In genomic region chr17:62659501-62660175, GRCm38 (mm10) we compare ENCODE assay signal across 8 mouse cellular contexts.
DNase-seq lines count a peak whose midpoint lies in the region; ATAC-seq and TF ChIP-seq lines count a peak whose summit lies in the region.

No protein-coding gene starts in this region.

- no peak overlapping the region for H3K27ac ChIP-seq in kidney, adult 2 months (ENCODE audit: insufficient read depth, low read depth, low read length)
- H3K27ac ChIP-seq in kidney, embryonic 14.5 days (ENCODE audit: low read depth, low read length) = no peak overlapping the region
- no peak overlapping the region for H3K27ac ChIP-seq in hindbrain, embryonic 12.5 days
- no peak overlapping the region for H3K27ac ChIP-seq in stomach, postnatal 0 days (replicated peaks)

- no peak overlapping the region for H3K4me2 ChIP-seq in kidney, embryonic 14.5 days (replicated peaks; ENCODE audit: low read depth, low read length)
- peak overlapping the region; percentile 30 for H3K4me2 ChIP-seq in hindbrain, embryonic 12.5 days (replicated peaks)
- no peak overlapping the region for H3K4me2 ChIP-seq in stomach, postnatal 0 days (replicated peaks; ENCODE audit: low read depth)

- H3K4me3 ChIP-seq in kidney, adult 2 months (ENCODE audit: insufficient read depth, low read depth, low read length) = no peak overlapping the region
- no peak overlapping the region for H3K4me3 ChIP-seq in kidney, embryonic 14.5 days (ENCODE audit: low read length)
- no peak overlapping the region for H3K4me3 ChIP-seq in hindbrain, embryonic 12.5 days
- no peak overlapping the region for H3K4me3 ChIP-seq in stomach, postnatal 0 days (ENCODE audit: low read depth, low read length)

- H3K36me3 ChIP-seq in kidney, adult 2 months (ENCODE audit: control insufficient read depth, insufficient read depth, low read length) = no peaks in the 10 kb centered on the region
- no peaks in the 10 kb centered on the region for H3K36me3 ChIP-seq in kidney, embryonic 14.5 days (ENCODE audit: control insufficient read depth, insufficient read depth, low read length)
- no peaks in the 10 kb centered on the region for H3K36me3 ChIP-seq in hindbrain, embryonic 12.5 days
- H3K36me3 ChIP-seq in stomach, postnatal 0 days (ENCODE audit: control insufficient read depth, insufficient read depth, low read length) = no peaks in the 10 kb centered on the region

- intact Hi-C loops in left cerebral cortex, postnatal 14 days (cut with DNase I) = loop anchor here (5.0 kb wide), 1 partner anchor 223 kb away; the partner anchor contains the start of gene Efna5
- intact Hi-C loops in heart, postnatal 10 days (cut with DNase I) = loop anchor here (5.0 kb wide), 2 partner anchors 98 to 223 kb away; partner anchors contain the start of gene Efna5

- WGBS in kidney, adult 2 months = 60% methylated on average over 14 of the region's 14 CpGs
- 78% methylated on average over 14 of the region's 14 CpGs for WGBS in kidney, embryonic 14.5 days
- 53% methylated on average over 14 of the region's 14 CpGs for WGBS in hindbrain, embryonic 12.5 days
- WGBS in stomach, postnatal 0 days = 81% methylated on average over 14 of the region's 14 CpGs

- TF ChIP-seq CTCF in kidney, adult 2 months (conservative IDR thresholded peaks at IDR 0.05; ENCODE audit: insufficient read depth, insufficient read length, low read depth, low read length) = no peak
- no peak for TF ChIP-seq CTCF in stomach, postnatal 0 days (IDR thresholded peaks at IDR 0.05; ENCODE audit: low read depth)

- no peak for TF ChIP-seq EP300 in stomach, postnatal 0 days (optimal IDR thresholded peaks at IDR 0.05)

- no peaks in the 10 kb centered on the region for H3K27me3 ChIP-seq in kidney, adult 2 months (replicated peaks; ENCODE audit: control insufficient read depth, insufficient read depth, low read length)
- no peaks in the 10 kb centered on the region for H3K27me3 ChIP-seq in kidney, embryonic 14.5 days (ENCODE audit: control insufficient read depth, insufficient read depth, low read length)
- H3K27me3 ChIP-seq in hindbrain, embryonic 12.5 days = no peaks in the 10 kb centered on the region
- H3K27me3 ChIP-seq in stomach, postnatal 0 days (ENCODE audit: control insufficient read depth, insufficient read depth, low read length) = no peaks in the 10 kb centered on the region

- no peak for ATAC-seq in kidney, embryonic 14.5 days (ENCODE audit: low FRiP score, low TSS enrichment)
- ATAC-seq in hindbrain, embryonic 12.5 days (ENCODE audit: low FRiP score) = peak; percentile 91
- ATAC-seq in stomach, postnatal 0 days (ENCODE audit: low FRiP score, low TSS enrichment) = no peak

- no peaks in the 10 kb centered on the region for H3K4me1 ChIP-seq in kidney, adult 2 months (ENCODE audit: control insufficient read depth, insufficient read depth, low read length)
- H3K4me1 ChIP-seq in kidney, embryonic 14.5 days (ENCODE audit: control insufficient read depth, insufficient read depth, low read length) = no peaks in the 10 kb centered on the region
- H3K4me1 ChIP-seq in hindbrain, embryonic 12.5 days = peaks cover 23% of the 10 kb centered on the region
- H3K4me1 ChIP-seq in stomach, postnatal 0 days (replicated peaks; ENCODE audit: control insufficient read depth, insufficient read depth) = peaks cover 3% of the 10 kb centered on the region; the same call in 1 of the 2 replicates

- H3K9me3 ChIP-seq in kidney, embryonic 14.5 days (ENCODE audit: control insufficient read depth, low read length) = no peaks in the 10 kb centered on the region
- H3K9me3 ChIP-seq in hindbrain, embryonic 12.5 days (replicated peaks) = no peaks in the 10 kb centered on the region
- no peaks in the 10 kb centered on the region for H3K9me3 ChIP-seq in stomach, postnatal 0 days (ENCODE audit: control insufficient read depth, low read length)

- TF ChIP-seq POLR2A in kidney, adult 2 months (IDR thresholded peaks at IDR 0.05; ENCODE audit: low read depth, low read length) = no peak

- peak; percentile 32 for DNase-seq in kidney, adult 2 months
- peak; percentile 57 to 67 for DNase-seq in left cerebral cortex, postnatal 14 days (ENCODE audit: low spot score in 2 of 2)
- DNase-seq in right cerebral cortex, postnatal 25 days = peak; percentile 47
- DNase-seq in heart, postnatal 10 days = no peak
- DNase-seq in gastrocnemius, postnatal 25 days = no peak
- DNase-seq in stomach, postnatal 0 days (ENCODE audit: low spot score) = no peak

- no peak overlapping the region for H3K9ac ChIP-seq in kidney, embryonic 14.5 days (ENCODE audit: low read depth, low read length)
- H3K9ac ChIP-seq in hindbrain, embryonic 12.5 days = no peak overlapping the region
- H3K9ac ChIP-seq in stomach, postnatal 0 days (ENCODE audit: low read length) = no peak overlapping the region

Comparison
In these comparisons a context has a peak if more than half of its experiments do, and no peak if none do; other contexts are left out.
1. DNase-seq: peak in kidney, adult 2 months (single experiment), left cerebral cortex, postnatal 14 days (2 of 2) and right cerebral cortex, postnatal 25 days (single experiment); none in heart, postnatal 10 days (0 of 2), gastrocnemius, postnatal 25 days (single experiment) and stomach, postnatal 0 days (single experiment).